Mouse (Mus musculus) activated CD4-positive, CD25-positive, alpha-beta regulatory T cell, adult 4 months (primary cell): ENCODE results near the gene Gm12166. TPM values are rescaled to one million over a fixed set of nuclear protein-coding genes. Genes with fewer than 3 reads are reported as not detected.

Experiments
- polyA plus RNA-seq, 2 experiments: library from polyadenylated mRNA; unstranded; fragments of 100-300 nt; shearing (Covaris generic); gene quantifications; one replicate each; pipeline ENCODE4 v1.2.1; 2017

Gm12166 gene
- polyA plus RNA-seq, 2 experiments from 2014 or later: 19.9 to 53.2 TPM

Other genes with a start within 250 kb of the Gm12166 start
- gene Clint1, start 200.3 kb downstream of the Gm12166 start, polyA plus RNA-seq: 10 to 100 TPM; 45.4 to 47.0 TPM
- 1 to 10 TPM; 1.3 to 1.6 TPM for gene Lsm11, start 107.4 kb downstream of the Gm12166 start, polyA plus RNA-seq
- 10 to 100 TPM in 1 of 2 experiments, 1 to 10 TPM in 1; 9.0 to 15.8 TPM for gene Thg1l, start 96.8 kb downstream of the Gm12166 start, polyA plus RNA-seq
- gene Sox30, start 72.0 kb downstream of the Gm12166 start, polyA plus RNA-seq: not detected
- gene Adam19, start 3.7 kb upstream of the Gm12166 start, polyA plus RNA-seq: 10 to 100 TPM; 74.6 to 85.8 TPM
- gene Nipal4, start 114.2 kb upstream of the Gm12166 start, polyA plus RNA-seq: under 1 TPM in 1 of 2 experiments, not detected in 1; 0.41 TPM
- under 1 TPM; 0.71 to 0.94 TPM for gene Fndc9, start 183.2 kb upstream of the Gm12166 start, polyA plus RNA-seq